Mouse (Mus musculus) erythroblast, embryonic 14.5 days (primary cell): ENCODE data around the gene Cox14.

Experiments
- GATA1 ChIP-seq: IDR thresholded peaks from 2 replicates; pipeline ENCODE4 v1.6.1; 2012; ENCODE audit warnings: low read length, inconsistent platforms, mixed read lengths
- TAL1 ChIP-seq: IDR thresholded peaks from 3 replicates; pipeline ENCODE4 v1.6.1; 2012; ENCODE audit warnings: low read length, inconsistent platforms, mixed read lengths

DNA sequence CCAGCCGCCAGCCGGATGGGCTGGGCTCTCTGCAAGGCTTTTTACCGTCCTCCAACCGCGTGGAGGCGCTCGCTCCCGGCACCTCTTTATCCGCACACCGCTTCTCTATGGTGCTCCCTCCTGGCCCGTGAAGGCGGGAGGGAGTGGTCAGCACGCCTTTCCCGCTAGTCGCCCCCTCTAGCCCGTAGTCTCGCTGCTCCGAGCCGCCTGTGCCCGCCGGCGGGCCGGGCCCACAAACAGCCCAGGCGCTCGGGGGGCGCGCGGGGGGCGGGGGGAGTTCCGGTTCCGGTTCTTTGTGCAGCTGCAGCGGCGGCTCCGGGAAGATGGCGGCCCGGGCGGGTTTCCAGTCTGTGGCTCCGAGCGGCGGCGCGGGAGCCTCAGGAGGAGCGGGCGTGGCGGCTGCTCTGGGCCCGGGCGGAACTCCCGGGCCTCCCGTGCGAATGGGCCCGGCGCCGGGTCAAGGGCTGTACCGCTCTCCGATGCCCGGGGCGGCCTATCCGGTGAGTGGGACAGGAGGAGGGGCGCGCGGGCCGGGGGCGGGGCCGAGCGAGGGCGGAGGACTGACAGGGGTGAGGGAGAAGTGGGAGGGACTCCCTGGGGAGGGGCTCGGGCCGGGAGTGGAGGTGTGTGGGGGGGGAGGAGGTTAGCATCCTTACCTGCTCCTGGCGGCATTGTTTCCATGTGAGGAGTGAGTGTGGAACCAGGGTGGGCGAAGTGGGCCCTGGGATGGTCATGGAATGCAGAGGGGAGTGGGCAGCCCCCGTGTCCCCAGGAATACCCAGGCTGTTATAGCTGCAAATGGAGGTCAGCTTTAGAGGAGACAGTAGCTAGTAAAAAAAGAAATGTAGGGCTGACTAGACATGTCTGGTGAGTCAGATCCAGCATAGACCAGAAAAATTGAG lies 23.2 kb upstream of the Cox14 start, which contains the start of gene Smarcd1:
- TF ChIP-seq GATA1 (no peak), TAL1 (no peak)
